Mouse (Mus musculus): ENCODE data around the gene Plcb4.

The Plcb4 gene

GRCm38 (mm10) chr2:135759499-135760095 is 100.8 kb downstream of the Plcb4 start:
- DNase-seq (ENCODE audit: low read depth, low spot score): no peak

- no peak for DNase-seq (ENCODE audit: low read depth, low spot score)
Observed at GRCm38 (mm10) chr2:135761226-135761802, 102.5 kb downstream of the Plcb4 start.

GRCm38 (mm10) chr2:135764706-135765105 is 105.9 kb downstream of the Plcb4 start:
- no peak for DNase-seq (ENCODE audit: low read depth, low spot score)

GRCm38 (mm10) chr2:135766471-135767063 is 107.8 kb downstream of the Plcb4 start:
- no peak for DNase-seq (ENCODE audit: low read depth, low spot score)

GRCm38 (mm10) chr2:135767535-135767934 is 108.7 kb downstream of the Plcb4 start:
- no peak for DNase-seq (ENCODE audit: low read depth, low spot score)

GRCm38 (mm10) chr2:135769701-135770100 is 110.9 kb downstream of the Plcb4 start:
- DNase-seq (ENCODE audit: low read depth, low spot score): no peak

GRCm38 (mm10) chr2:135770226-135770625 is 111.4 kb downstream of the Plcb4 start:
- DNase-seq (ENCODE audit: low read depth, low spot score): no peak

GRCm38 (mm10) chr2:135773194-135773972 is 114.6 kb downstream of the Plcb4 start:
- DNase-seq (ENCODE audit: low read depth, low spot score): no peak

GRCm38 (mm10) chr2:135775026-135775425 is 116.2 kb downstream of the Plcb4 start:
- DNase-seq (ENCODE audit: low read depth, low spot score): no peak

GRCm38 (mm10) chr2:135776131-135776775 is 117.4 kb downstream of the Plcb4 start:
- DNase-seq (ENCODE audit: low read depth, low spot score): no peak

GRCm38 (mm10) chr2:135781391-135781790 is 122.6 kb downstream of the Plcb4 start:
- no peak for DNase-seq (ENCODE audit: low read depth, low spot score)

GRCm38 (mm10) chr2:135787415-135787814 is 128.6 kb downstream of the Plcb4 start:
- no peak for DNase-seq (ENCODE audit: low read depth, low spot score)

- no peak for DNase-seq (ENCODE audit: low read depth, low spot score)
Observed at GRCm38 (mm10) chr2:135792907-135793306, 134.1 kb downstream of the Plcb4 start.

GRCm38 (mm10) chr2:135796684-135797083 is 137.9 kb downstream of the Plcb4 start:
- no peak for DNase-seq (ENCODE audit: low read depth, low spot score)

- DNase-seq (ENCODE audit: low read depth, low spot score): no peak
Observed at GRCm38 (mm10) chr2:135797677-135798546, 139.1 kb downstream of the Plcb4 start.

- no peak for DNase-seq (ENCODE audit: low read depth, low spot score)
Observed at GRCm38 (mm10) chr2:135799149-135799770, 140.4 kb downstream of the Plcb4 start.

GRCm38 (mm10) chr2:135800385-135800784 is 141.6 kb downstream of the Plcb4 start:
- DNase-seq (ENCODE audit: low read depth, low spot score): no peak

- no peak for DNase-seq (ENCODE audit: low read depth, low spot score)
Observed at GRCm38 (mm10) chr2:135802878-135803450, 144.2 kb downstream of the Plcb4 start.

- DNase-seq (ENCODE audit: low read depth, low spot score): no peak
Observed at GRCm38 (mm10) chr2:135805748-135806685, 147.2 kb downstream of the Plcb4 start.

Measured in embryo, embryonic 11.5 days (tissue).